Mouse (Mus musculus) heart, embryonic 11.5 days (tissue): ENCODE results near the gene Shkbp1. TPM values are rescaled to one million over a fixed set of nuclear protein-coding genes. Genes with fewer than 3 reads are reported as not detected.

ENCODE experiments used
- ATAC-seq: fragments of 200-750 bp; cut with Nextera tagmentation; replicated peaks from 2 replicates; pipeline ENCODE4 v1.8.0; 2017; ENCODE audit warnings: moderate library complexity; ENCODE audit not compliant: insufficient number of reproducible peaks, low FRiP score, low TSS enrichment
- H3K27ac ChIP-seq: fragments of 300-500 bp; sonication (generic); 2 replicates; pipeline ENCODE4 v1.5.1; 2014; ENCODE audit warnings: mild to moderate bottlenecking, low read depth, low read length
- H3K27me3 ChIP-seq: fragments of 300-500 bp; sonication (generic); 2 replicates; pipeline ENCODE4 v1.6.1; 2014; ENCODE audit warnings: mild to moderate bottlenecking, low read length, mixed read lengths; ENCODE audit not compliant: control insufficient read depth, insufficient read depth
- H3K36me3 ChIP-seq: fragments of 300-500 bp; sonication (generic); 2 replicates; pipeline ENCODE4 v1.6.1; 2014; ENCODE audit warnings: mild to moderate bottlenecking, low read length, moderate library complexity, mixed read lengths; ENCODE audit not compliant: control insufficient read depth, insufficient read depth
- H3K4me1 ChIP-seq: fragments of 300-500 bp; sonication (generic); 2 replicates; pipeline ENCODE4 v1.6.1; 2014; ENCODE audit warnings: low read length; ENCODE audit not compliant: control insufficient read depth, insufficient read depth
- H3K4me2 ChIP-seq: fragments of 300-500 bp; sonication (generic); 2 replicates; pipeline ENCODE4 v1.6.1; 2014; ENCODE audit warnings: mild to moderate bottlenecking, moderate library complexity
- H3K4me3 ChIP-seq: fragments of 300-500 bp; sonication (generic); 2 replicates; pipeline ENCODE4 v1.5.1; 2014; ENCODE audit warnings: low read depth, low read length
- H3K9ac ChIP-seq: fragments of 300-500 bp; sonication (generic); 2 replicates; pipeline ENCODE4 v1.6.1; 2014; ENCODE audit warnings: mild to moderate bottlenecking, low read depth, low read length, moderate library complexity
- H3K9me3 ChIP-seq: fragments of 300-500 bp; sonication (generic); replicated peaks from 2 replicates; pipeline ENCODE4 v1.6.1; 2016; ENCODE audit warnings: low read length; ENCODE audit not compliant: control insufficient read depth
- WGBS: fragments of 180-500 bp; shearing (Covaris S2); extraction: QIAGEN DNeasy Blood & Tissue Kit; methylation state at CpG from one replicate; pipeline ENCODE4 v1.1.7; 2014; ENCODE audit not compliant: insufficient replicate concordance; 5-methylcytosine and 5-hydroxymethylcytosine counted together
- polyA plus RNA-seq: library from polyadenylated mRNA; unstranded; fragments of >200 nt; fragmentation: Nextera tagmentation; extraction: Ambion mirVana; gene quantifications from 2 replicates; pipeline ENCODE4 v1.2.1, GENCODE M21; 2014

Shkbp1 gene
- 33.3 and 34.1 TPM in 2 replicates for polyA plus RNA-seq

GRCm38 (mm10) chr7:27355745-27356240, at the start of gene Shkbp1:
Gene Shkbp1 (minus strand): TSS chr7:27356019.
- Histone ChIP-seq H3K36me3 (no peaks in the 10 kb centered on the region), H3K4me2 (peak within 1 kb of the TSS; percentile 80), H3K4me1 (0 out of 2 replicates have a peak, but pooled peaks cover 2% of the 10 kb centered on the region), H3K27me3 (no peaks in the 10 kb centered on the region), H3K4me3 (peak within 1 kb of the TSS; percentile 56), H3K9ac (peak within 1 kb of the TSS; percentile 68), H3K9me3 (no peaks in the 10 kb centered on the region), H3K27ac (peak within 1 kb of the TSS; percentile 79)
- WGBS, result under 1% methylated on average over 34 of the region's 34 CpGs
- peak; percentile 88 for ATAC-seq

- H3K36me3 ChIP-seq, result no peaks in the 10 kb centered on the region
- no peak overlapping the region for H3K9ac ChIP-seq
- peaks cover 6% of the 10 kb centered on the region for H3K4me1 ChIP-seq
- H3K27me3 ChIP-seq, result peaks cover 89% of the 10 kb centered on the region
- peak overlapping the region; percentile 25; the same call in 1 of the 2 replicates for H3K4me3 ChIP-seq
- WGBS, result 6% methylated on average over 75 of the region's 81 CpGs
- H3K9me3 ChIP-seq, result peaks cover 7% of the 10 kb centered on the region; the same call in 1 of the 2 replicates
- peak overlapping the region; percentile 51 for H3K4me2 ChIP-seq
- no peak overlapping the region for H3K27ac ChIP-seq
- ATAC-seq, result no peak
These were observed 48.6 kb upstream of the Shkbp1 start for GRCm38 (mm10) chr7:27404203-27404942.

DNA sequence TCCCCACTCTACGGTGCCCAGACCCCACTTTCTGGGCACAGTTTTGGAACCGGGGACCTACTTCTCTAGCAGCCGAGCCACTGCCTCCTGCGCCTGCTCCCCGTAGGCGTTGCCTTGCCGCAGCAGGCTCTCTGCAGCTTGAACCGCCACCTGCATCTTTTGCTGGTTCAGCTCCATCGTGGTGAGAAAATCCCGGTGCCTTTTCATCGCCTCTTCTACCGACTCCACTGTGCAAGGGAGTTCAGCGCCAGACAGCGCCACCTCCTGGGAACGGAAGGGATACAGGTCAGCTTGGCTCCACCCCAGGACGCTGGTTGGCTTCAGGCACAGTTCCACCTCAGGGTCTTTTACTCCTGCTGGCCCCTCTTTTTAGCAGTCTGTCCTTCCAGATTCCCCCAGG, 46.9 kb upstream of the Shkbp1 start:
- peaks cover 7% of the 10 kb centered on the region; the same call in 1 of the 2 replicates for H3K9me3 ChIP-seq
- WGBS, result 8% methylated on average over 16 of the region's 16 CpGs
- ATAC-seq, result no peak

GRCm38 (mm10) chr7:27400545-27400944, 44.7 kb upstream of the Shkbp1 start:
- Histone ChIP-seq H3K27me3 (peaks cover 84% of the 10 kb centered on the region), H3K9ac (no peak overlapping the region), H3K36me3 (no peaks in the 10 kb centered on the region), H3K4me2 (no peak overlapping the region), H3K9me3 (peaks cover 4% of the 10 kb centered on the region; the same call in 1 of the 2 replicates), H3K4me1 (peaks cover 2% of the 10 kb centered on the region; the same call in 1 of the 2 replicates), H3K4me3 (no peak overlapping the region), H3K27ac (no peak overlapping the region)
- 69% methylated on average over 7 of the region's 7 CpGs for WGBS
- no peak for ATAC-seq

More for the DNA sequence above, 46.9 kb upstream of the Shkbp1 start:
- no peaks in the 10 kb centered on the region; the same call in 1 of the 2 replicates for H3K4me1 ChIP-seq
- no peaks in the 10 kb centered on the region for H3K36me3 ChIP-seq
- peaks cover 83% of the 10 kb centered on the region for H3K27me3 ChIP-seq
- H3K9ac ChIP-seq, result no peak overlapping the region
- no peak overlapping the region for H3K4me3 ChIP-seq
- no peak overlapping the region for H3K4me2 ChIP-seq
- H3K27ac ChIP-seq, result no peak overlapping the region

- H3K4me3 ChIP-seq, result peak overlapping the region; percentile 51
- WGBS, result 16% methylated on average over 26 of the region's 26 CpGs
These were observed 41.5 kb upstream of the Shkbp1 start for GRCm38 (mm10) chr7:27397048-27397949.

GRCm38 (mm10) chr7:27396184-27397047, 40.6 kb upstream of the Shkbp1 start:
- Histone ChIP-seq H3K4me2 (peak overlapping the region; percentile 71), H3K27me3 (peaks cover 79% of the 10 kb centered on the region), H3K4me1 (0 out of 2 replicates have a peak, but pooled peaks cover 2% of the 10 kb centered on the region), H3K27ac (no peak overlapping the region), H3K36me3 (no peaks in the 10 kb centered on the region), H3K9ac (no peak overlapping the region), H3K4me3 (peak overlapping the region; percentile 51), H3K9me3 (no peaks in the 10 kb centered on the region)
- no peak for ATAC-seq
- 2% methylated on average over 60 of the region's 68 CpGs for WGBS

More at GRCm38 (mm10) chr7:27397048-27397949, 41.5 kb upstream of the Shkbp1 start:
- Histone ChIP-seq H3K27me3 (peaks cover 79% of the 10 kb centered on the region), H3K36me3 (no peaks in the 10 kb centered on the region), H3K9ac (no peak overlapping the region), H3K9me3 (no peaks in the 10 kb centered on the region), H3K4me2 (peak overlapping the region; percentile 19; the same call in 1 of the 2 replicates), H3K27ac (no peak overlapping the region), H3K4me1 (0 out of 2 replicates have a peak, but pooled peaks cover 2% of the 10 kb centered on the region)
- no peak for ATAC-seq

- Histone ChIP-seq H3K9ac (no peak overlapping the region), H3K4me1 (0 out of 2 replicates have a peak, but pooled peaks cover 2% of the 10 kb centered on the region), H3K27ac (no peak overlapping the region), H3K27me3 (peaks cover 81% of the 10 kb centered on the region), H3K4me3 (peak overlapping the region; percentile 51), H3K4me2 (peak overlapping the region; percentile 71), H3K36me3 (no peaks in the 10 kb centered on the region), H3K9me3 (no peaks in the 10 kb centered on the region)
- no peak for ATAC-seq
- WGBS, result 3% methylated on average over 22 of the region's 22 CpGs
These were observed 39.8 kb upstream of the Shkbp1 start for GRCm38 (mm10) chr7:27395521-27396183.
